Mouse (Mus musculus) gastrocnemius, postnatal 4 days (tissue): ENCODE results near the gene Adcyap1. TPM values are rescaled to one million over a fixed set of nuclear protein-coding genes. Genes with fewer than 3 reads are reported as not detected.
A peak's percentile ranks its signal among the peaks of the same experiment; 100 is the strongest.

ENCODE experiments used
- DNase-seq, 2 experiments: peaks; one replicate each; pipeline ENCODE4 v3.0.0; 2021 to 2022; ENCODE audit warnings: low spot score in 2 of 2, mixed read lengths in 2 of 2
- long read RNA-seq, 2 experiments: library from polyadenylated mRNA; stranded (forward); transcript quantifications; one replicate each; pipeline ENCODE4 v2.0.0; 2021
- total RNA-seq, 2 experiments: library from RNA; stranded (reverse); gene quantifications; 2 replicates each; pipeline ENCODE4 v1.2.3; 2021

Adcyap1 gene
- not detected for total RNA-seq
- long read RNA-seq, experiment 1 = 0 reads
- long read RNA-seq, experiment 2 = 0 reads

DNA sequence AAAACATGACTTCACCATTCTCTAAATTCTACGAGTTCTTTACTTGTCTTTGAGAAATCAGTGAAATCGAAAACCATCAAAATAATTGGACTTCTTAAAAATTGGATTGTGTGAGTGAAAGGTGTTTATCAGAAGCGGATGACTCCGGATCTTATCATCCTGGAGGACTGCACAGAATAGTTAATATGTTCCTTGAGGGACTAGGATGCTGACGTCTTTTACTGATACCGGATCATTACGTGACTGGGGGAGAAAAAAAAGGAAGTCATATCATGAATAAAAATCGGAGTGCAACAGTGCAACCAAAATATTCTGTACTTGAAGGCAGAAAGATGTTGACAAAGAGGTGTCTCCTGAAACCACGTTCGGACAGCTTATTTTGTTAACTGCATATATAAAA is at the start of gene Adcyap1:
Gene Adcyap1, plus strand, starts transcription at position 301 of the 400 bp plus-strand sequence.
- DNase-seq = no peak

- peak in 1 of 2 experiments; percentile 23 for DNase-seq
These were observed 40.5 kb upstream of the Adcyap1 start for GRCm38 (mm10) chr17:93158280-93158851.

- DNase-seq = no peak
These were observed 29.2 kb upstream of the Adcyap1 start for GRCm38 (mm10) chr17:93169572-93169971.

DNA sequence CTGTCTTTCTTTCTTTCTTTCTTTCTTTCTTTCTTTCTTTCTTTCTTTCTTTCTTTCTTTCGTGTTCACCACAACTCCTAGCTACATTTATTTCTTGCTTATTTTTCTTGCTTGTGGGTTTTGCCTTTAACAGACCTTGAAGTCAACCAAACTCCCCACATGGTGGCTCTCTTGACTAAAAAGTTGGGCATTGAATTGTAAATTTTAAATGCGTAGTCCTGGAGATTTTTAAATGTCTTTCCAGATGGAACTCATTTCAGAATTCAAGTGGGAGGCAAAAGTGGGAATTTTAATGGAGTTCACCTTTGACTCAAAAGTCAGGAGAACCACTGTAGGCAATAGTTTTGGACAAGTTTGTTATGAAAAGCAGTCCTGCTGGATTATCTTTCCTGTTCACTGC is 2.0 kb upstream of the Adcyap1 start:
- DNase-seq = no peak

- peak in 1 of 2 experiments; percentile 7 for DNase-seq
These were observed 604 bp upstream of the Adcyap1 start for GRCm38 (mm10) chr17:93198213-93198612.

- DNase-seq = no peak
These were observed 401 bp downstream of the Adcyap1 start for GRCm38 (mm10) chr17:93199218-93199617.

DNA sequence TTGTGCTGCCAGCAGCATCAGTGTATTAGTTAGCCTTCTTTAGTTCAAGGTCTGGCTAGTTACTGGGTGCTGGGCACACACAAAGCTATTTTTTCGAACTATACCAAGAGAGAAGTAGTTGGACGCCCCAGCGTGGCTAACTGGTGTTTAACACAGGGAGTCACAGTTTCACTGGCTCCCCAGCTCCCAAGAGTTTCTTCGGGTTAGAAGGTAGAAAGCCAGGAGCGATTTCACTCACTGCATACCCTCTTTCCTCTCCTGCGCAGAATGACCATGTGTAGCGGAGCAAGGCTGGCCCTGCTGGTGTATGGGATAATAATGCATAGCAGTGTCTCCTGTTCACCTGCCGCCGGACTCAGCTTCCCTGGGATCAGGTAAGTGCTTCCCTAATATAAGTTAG is 930 bp downstream of the Adcyap1 start:
- DNase-seq = no peak

GRCm38 (mm10) chr17:93200386-93201264 is 1.8 kb downstream of the Adcyap1 start:
- DNase-seq = no peak

- no peak for DNase-seq
These were observed 2.6 kb downstream of the Adcyap1 start for GRCm38 (mm10) chr17:93201265-93201925.

DNA sequence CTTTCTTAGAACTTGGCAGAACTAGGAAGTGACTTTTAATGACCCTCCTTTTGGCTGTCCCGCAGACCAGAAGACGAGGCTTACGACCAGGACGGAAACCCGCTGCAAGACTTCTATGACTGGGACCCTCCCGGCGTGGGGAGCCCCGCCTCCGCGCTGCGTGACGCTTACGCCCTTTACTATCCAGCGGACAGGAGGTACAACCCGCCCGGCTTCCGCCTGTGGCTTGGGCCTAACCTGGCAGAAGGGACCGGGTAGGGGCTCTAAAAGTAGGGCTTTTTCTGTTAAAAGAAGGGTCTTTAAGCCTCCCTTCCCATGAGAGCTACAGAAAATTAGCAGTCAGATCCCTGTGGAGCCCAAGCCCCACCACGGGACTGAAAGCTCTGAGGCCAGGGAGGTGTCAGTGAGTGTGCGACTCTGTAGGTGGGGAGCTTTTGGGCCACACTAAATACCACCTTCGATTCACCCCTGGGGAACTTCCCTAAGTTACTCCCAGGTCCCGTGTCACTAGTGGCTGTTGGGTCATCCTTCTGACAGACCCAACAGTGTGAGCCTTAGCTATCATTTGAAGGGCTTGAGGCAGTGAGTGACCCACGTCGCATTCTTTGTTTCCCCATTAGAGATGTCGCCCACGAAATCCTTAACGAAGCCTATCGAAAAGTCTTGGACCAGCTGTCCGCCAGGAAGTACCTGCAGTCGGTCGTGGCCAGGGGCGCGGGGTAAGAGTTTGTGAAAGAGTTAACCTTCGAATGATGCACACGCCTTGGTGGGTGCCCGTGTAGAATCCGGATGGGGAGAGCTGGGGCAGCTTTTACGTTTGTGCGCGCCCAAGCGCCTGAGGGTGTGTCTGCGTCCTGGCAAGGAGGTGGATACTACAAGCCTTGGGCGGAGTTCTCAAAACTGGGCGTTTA is 3.6 kb downstream of the Adcyap1 start:
- no peak for DNase-seq

- no peak for DNase-seq
These were observed 4.5 kb downstream of the Adcyap1 start for GRCm38 (mm10) chr17:93203076-93204031.

GRCm38 (mm10) chr17:93217785-93218184 is 19.0 kb downstream of the Adcyap1 start:
- DNase-seq = no peak

DNA sequence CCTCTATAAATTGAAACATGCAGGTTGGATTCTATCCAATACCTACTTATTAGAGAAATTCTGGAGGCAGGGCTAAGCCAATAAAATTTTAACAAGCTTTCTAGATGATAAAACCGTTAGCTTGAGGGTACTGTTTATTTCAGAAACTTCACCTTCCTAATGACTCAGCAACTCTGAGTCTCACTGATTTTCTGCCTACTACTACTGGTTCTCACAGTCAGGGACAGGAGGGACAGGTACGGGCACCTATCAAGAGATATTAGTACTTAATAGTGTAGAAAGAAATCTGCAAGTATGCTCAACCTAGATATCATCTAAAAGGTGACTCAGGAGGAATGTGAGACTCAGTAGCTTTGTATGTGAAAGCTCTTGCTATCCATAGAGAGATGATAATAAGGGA is 19.8 kb downstream of the Adcyap1 start:
- DNase-seq = no peak

GRCm38 (mm10) chr17:93237355-93237754 is 38.5 kb downstream of the Adcyap1 start:
- no peak for DNase-seq
